Mouse (Mus musculus): Measurements from ENCODE around the gene Ndufv1. TPM values are rescaled to one million over a fixed set of nuclear protein-coding genes. Genes with fewer than 3 reads are reported as not detected.

Ndufv1 gene
- total and polyA plus RNA-seq, 3 experiments: 84.1 to 338 (median 191) TPM

DNA sequence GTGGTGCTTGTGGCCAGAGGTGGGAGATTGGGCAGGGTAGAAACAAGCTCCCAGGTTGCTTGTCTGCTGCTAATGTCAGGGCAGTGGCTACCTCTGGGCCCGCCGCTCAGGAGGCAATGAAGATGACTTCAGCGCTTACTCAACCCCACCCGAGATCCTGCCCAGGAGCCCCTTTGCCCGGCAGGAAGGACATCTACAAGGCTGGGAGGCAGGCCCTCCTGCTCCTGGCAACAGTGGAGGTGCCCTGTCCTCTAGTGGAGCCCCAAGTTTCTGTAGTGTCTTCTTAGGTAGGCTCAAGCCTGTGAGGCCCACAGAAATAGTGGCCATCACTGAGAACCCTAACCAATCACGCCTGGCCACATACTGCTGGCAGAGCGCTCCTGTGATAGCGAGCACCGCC, 7.5 kb downstream of the Ndufv1 start:
- DNase-seq (ENCODE audit: low spot score): no peak
- no peak for TF ChIP-seq GATA1 (IDR thresholded peaks at IDR 0.05; ENCODE audit: borderline replicate concordance, low read length)
- TF ChIP-seq TAL1 (conservative IDR thresholded peaks at IDR 0.05; ENCODE audit: low read depth, low read length): no peak
- TF ChIP-seq POLR2AphosphoS5 (IDR thresholded peaks at IDR 0.05; ENCODE audit: insufficient replicate concordance, low read depth, low read length): no peak
- no peak for TF ChIP-seq GATA2 (IDR thresholded peaks at IDR 0.05; ENCODE audit: borderline replicate concordance, low read depth, low read length)
- no peak for TF ChIP-seq CTCF (IDR thresholded peaks at IDR 0.05; ENCODE audit: low read depth, low read length)
- no peaks in the 10 kb centered on the region for H3K9me3 ChIP-seq (replicated peaks)
- H3K4me3 ChIP-seq (ENCODE audit: low read depth, low read length): no peak overlapping the region
- H3K36me3 ChIP-seq (replicated peaks): peaks cover 86% of the 10 kb centered on the region
- peaks cover 27% of the 10 kb centered on the region for H3K4me1 ChIP-seq (ENCODE audit: insufficient read depth, low read depth, low read length)
- H3K27me3 ChIP-seq (ENCODE audit: insufficient read depth, low read length): no peaks in the 10 kb centered on the region
- ATAC-seq (ENCODE audit: extremely low read depth, insufficient number of reproducible peaks, low FRiP score, poor library complexity, severe bottlenecking): no peak

DNA sequence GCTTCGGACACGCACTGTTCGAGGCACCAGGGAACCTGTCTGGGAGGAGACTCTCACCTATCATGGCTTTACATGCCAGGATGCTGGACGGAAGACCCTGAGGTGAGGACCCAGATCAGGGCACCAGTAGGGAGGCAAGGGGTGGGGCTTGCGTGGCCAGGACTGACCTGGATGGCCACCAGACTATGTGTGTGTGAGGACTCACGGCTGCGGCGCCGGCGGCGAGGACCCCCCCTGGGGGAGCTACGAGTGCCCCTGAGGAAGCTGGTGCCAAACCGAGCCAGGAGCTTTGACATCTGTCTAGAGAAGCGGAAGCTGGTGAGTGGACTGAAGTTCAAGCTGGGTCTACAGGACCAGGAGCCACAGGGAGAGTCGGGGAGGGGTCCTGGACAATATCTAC, 8.3 kb downstream of the Ndufv1 start:
- no peak for ATAC-seq (ENCODE audit: extremely low read depth, insufficient number of reproducible peaks, low FRiP score, poor library complexity, severe bottlenecking)
- H3K27me3 ChIP-seq (ENCODE audit: insufficient read depth, low read length): no peaks in the 10 kb centered on the region
- DNase-seq (ENCODE audit: low spot score): no peak
- H3K9me3 ChIP-seq (replicated peaks): no peaks in the 10 kb centered on the region
- H3K36me3 ChIP-seq (replicated peaks): peaks cover 78% of the 10 kb centered on the region
- no peak overlapping the region for H3K4me3 ChIP-seq (ENCODE audit: low read depth, low read length)
- no peak for TF ChIP-seq POLR2AphosphoS5 (IDR thresholded peaks at IDR 0.05; ENCODE audit: insufficient replicate concordance, low read depth, low read length)
- TF ChIP-seq GATA2 (IDR thresholded peaks at IDR 0.05; ENCODE audit: borderline replicate concordance, low read depth, low read length): no peak
- no peak for TF ChIP-seq GATA1 (IDR thresholded peaks at IDR 0.05; ENCODE audit: borderline replicate concordance, low read length)
- no peak for TF ChIP-seq CTCF (IDR thresholded peaks at IDR 0.05; ENCODE audit: low read depth, low read length)
- TF ChIP-seq TAL1 (conservative IDR thresholded peaks at IDR 0.05; ENCODE audit: low read depth, low read length): no peak
- H3K4me1 ChIP-seq (ENCODE audit: insufficient read depth, low read depth, low read length): peaks cover 26% of the 10 kb centered on the region

DNA sequence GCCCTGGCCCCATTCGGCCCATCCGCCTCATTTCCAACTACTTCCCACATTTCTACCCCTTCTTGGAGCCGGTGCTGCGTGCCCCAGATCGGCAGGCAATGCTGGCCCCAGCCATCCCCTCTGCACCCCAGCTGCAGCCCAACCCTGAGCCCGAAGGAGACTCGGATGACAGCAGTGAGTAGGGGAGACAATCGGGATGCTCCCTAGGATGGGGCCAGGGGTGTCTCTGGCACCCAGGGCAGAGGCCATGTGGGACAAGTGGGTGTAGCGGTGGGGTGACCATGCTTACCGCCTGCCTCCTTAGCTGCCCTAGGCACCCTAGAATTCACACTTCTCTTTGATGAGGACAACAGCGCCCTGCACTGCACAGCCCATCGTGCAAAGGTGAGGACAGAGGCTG, 9.0 kb downstream of the Ndufv1 start:
- H3K36me3 ChIP-seq (replicated peaks): peaks cover 71% of the 10 kb centered on the region
- no peak for ATAC-seq (ENCODE audit: extremely low read depth, insufficient number of reproducible peaks, low FRiP score, poor library complexity, severe bottlenecking)

DNA sequence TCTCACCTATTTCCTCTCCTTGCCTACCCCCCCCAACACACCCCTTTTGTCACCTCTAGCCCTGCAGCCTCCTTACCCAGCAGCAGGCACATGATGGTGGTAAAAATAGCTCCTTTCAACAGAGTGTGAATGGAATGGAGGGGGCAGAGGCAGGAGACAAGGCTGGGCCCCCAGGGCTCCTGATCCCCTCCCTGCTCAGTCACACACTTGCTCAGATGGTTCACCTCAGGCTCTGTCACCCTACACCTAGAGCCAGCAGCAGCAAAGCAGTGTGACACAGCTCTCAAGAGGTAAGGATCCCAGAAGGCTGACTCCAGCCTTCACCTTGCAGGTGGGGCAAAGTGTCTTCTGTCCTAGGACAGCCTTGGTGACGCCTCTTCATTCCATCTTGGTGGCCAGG, 9.5 kb downstream of the Ndufv1 start, which contains the start of gene Doc2g:
TSS of gene Doc2g (plus strand) at position 202 of the 400 bp plus-strand sequence.
- TF ChIP-seq TAL1 (conservative IDR thresholded peaks at IDR 0.05; ENCODE audit: low read depth, low read length) (no peak), POLR2AphosphoS5 (IDR thresholded peaks at IDR 0.05; ENCODE audit: insufficient replicate concordance, low read depth, low read length) (no peak)
- no peak for DNase-seq (ENCODE audit: low spot score)

More for the DNA sequence above, 9.0 kb downstream of the Ndufv1 start:
- H3K27me3 ChIP-seq (ENCODE audit: insufficient read depth, low read length): peaks cover 5% of the 10 kb centered on the region
- no peaks in the 10 kb centered on the region for H3K9me3 ChIP-seq (replicated peaks)
- no peak for TF ChIP-seq GATA2 (IDR thresholded peaks at IDR 0.05; ENCODE audit: borderline replicate concordance, low read depth, low read length)
- no peak for TF ChIP-seq CTCF (IDR thresholded peaks at IDR 0.05; ENCODE audit: low read depth, low read length)
- TF ChIP-seq GATA1 (IDR thresholded peaks at IDR 0.05; ENCODE audit: borderline replicate concordance, low read length): no peak
- no peak for TF ChIP-seq TAL1 (conservative IDR thresholded peaks at IDR 0.05; ENCODE audit: low read depth, low read length)
- TF ChIP-seq POLR2AphosphoS5 (IDR thresholded peaks at IDR 0.05; ENCODE audit: insufficient replicate concordance, low read depth, low read length): no peak
- H3K4me3 ChIP-seq (ENCODE audit: low read depth, low read length): no peak overlapping the region
- H3K4me1 ChIP-seq (ENCODE audit: insufficient read depth, low read depth, low read length): peaks cover 32% of the 10 kb centered on the region
- no peak for DNase-seq (ENCODE audit: low spot score)

DNA sequence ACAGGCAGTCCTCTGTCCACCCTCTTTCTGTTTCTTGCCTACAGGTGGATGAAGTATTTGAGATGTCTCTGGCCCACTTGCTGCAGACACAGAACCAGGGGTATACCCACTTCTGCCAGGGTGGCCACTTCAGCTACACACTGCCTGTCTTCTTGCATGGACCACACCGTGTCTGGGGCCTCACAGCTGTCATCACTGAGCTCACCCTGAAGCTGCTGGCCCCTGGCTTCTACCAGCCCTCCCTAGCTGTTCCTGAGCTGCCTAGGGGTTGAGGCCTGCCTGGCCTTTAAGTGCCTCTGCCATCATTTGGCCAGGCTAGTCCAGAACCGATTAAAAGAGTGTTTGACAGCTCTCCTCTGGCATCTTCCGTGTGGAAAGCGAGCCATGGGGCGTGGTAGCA, 10.9 kb downstream of the Ndufv1 start:
- H3K36me3 ChIP-seq (replicated peaks): peaks cover 52% of the 10 kb centered on the region
- peak overlapping the region; percentile 90 for H3K4me3 ChIP-seq (ENCODE audit: low read depth, low read length)
- H3K4me1 ChIP-seq (ENCODE audit: insufficient read depth, low read depth, low read length): peaks cover 32% of the 10 kb centered on the region
- no peak for DNase-seq (ENCODE audit: low spot score)
- peaks cover 23% of the 10 kb centered on the region for H3K27me3 ChIP-seq (ENCODE audit: insufficient read depth, low read length)
- ATAC-seq (ENCODE audit: extremely low read depth, insufficient number of reproducible peaks, low FRiP score, poor library complexity, severe bottlenecking): no peak
- H3K9me3 ChIP-seq (replicated peaks): no peaks in the 10 kb centered on the region
- no peak for TF ChIP-seq TAL1 (conservative IDR thresholded peaks at IDR 0.05; ENCODE audit: low read depth, low read length)
- no peak for TF ChIP-seq GATA2 (IDR thresholded peaks at IDR 0.05; ENCODE audit: borderline replicate concordance, low read depth, low read length)
- TF ChIP-seq GATA1 (IDR thresholded peaks at IDR 0.05; ENCODE audit: borderline replicate concordance, low read length): no peak
- TF ChIP-seq CTCF (IDR thresholded peaks at IDR 0.05; ENCODE audit: low read depth, low read length): no peak
- TF ChIP-seq POLR2AphosphoS5 (IDR thresholded peaks at IDR 0.05; ENCODE audit: insufficient replicate concordance, low read depth, low read length): no peak

More for the DNA sequence above, 9.5 kb downstream of the Ndufv1 start, which contains the start of gene Doc2g:
- H3K4me1 ChIP-seq (ENCODE audit: insufficient read depth, low read depth, low read length): peaks cover 32% of the 10 kb centered on the region
- H3K27me3 ChIP-seq (ENCODE audit: insufficient read depth, low read length): peaks cover 10% of the 10 kb centered on the region
- ATAC-seq (ENCODE audit: extremely low read depth, insufficient number of reproducible peaks, low FRiP score, poor library complexity, severe bottlenecking): no peak
- peaks cover 66% of the 10 kb centered on the region for H3K36me3 ChIP-seq (replicated peaks)
- H3K9me3 ChIP-seq (replicated peaks): no peaks in the 10 kb centered on the region
- H3K4me3 ChIP-seq (ENCODE audit: low read depth, low read length): no peak within 1 kb of the TSS

DNA sequence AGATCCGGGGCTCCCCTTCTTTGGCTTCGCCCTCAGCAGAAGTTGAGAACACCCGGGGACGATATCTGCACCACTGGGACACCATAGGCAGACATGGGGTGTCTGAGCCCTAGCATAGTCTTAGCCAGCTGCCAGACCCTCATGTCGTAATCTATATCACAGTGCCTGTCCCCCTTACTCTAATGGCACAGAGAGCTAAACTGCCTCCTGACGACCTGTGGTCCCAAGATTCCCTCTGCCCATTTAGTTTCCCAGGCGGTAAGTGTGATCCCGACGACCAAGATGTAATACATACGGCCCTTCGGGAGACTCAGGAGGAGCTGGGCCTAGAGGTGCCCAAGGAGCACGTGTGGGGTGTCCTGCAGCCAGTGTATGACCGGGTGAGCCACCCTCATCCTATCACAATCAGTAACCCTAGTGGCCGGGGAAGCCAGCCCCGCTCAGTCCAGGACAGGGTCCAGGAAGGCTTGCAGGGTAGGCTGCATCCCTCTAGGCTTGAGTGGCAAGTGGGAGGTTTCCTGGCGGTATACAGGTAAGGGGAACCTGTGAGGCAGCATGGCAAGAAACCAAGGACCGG, 11.6 kb downstream of the Ndufv1 start:
- DNase-seq (ENCODE audit: low spot score) (peak; percentile 57), ATAC-seq (ENCODE audit: extremely low read depth, insufficient number of reproducible peaks, low FRiP score, poor library complexity, severe bottlenecking) (no peak; the same call in 1 of the 2 replicates)
- peaks cover 45% of the 10 kb centered on the region for H3K36me3 ChIP-seq (replicated peaks)
- H3K27me3 ChIP-seq (ENCODE audit: insufficient read depth, low read length): peaks cover 30% of the 10 kb centered on the region
- no peaks in the 10 kb centered on the region for H3K9me3 ChIP-seq (replicated peaks)
- H3K4me3 ChIP-seq (ENCODE audit: low read depth, low read length): peak overlapping the region; percentile 90
- TF ChIP-seq GATA1 (IDR thresholded peaks at IDR 0.05; ENCODE audit: borderline replicate concordance, low read length) (no peak), CTCF (IDR thresholded peaks at IDR 0.05; ENCODE audit: low read depth, low read length) (no peak), POLR2AphosphoS5 (IDR thresholded peaks at IDR 0.05; ENCODE audit: insufficient replicate concordance, low read depth, low read length) (no peak), GATA2 (IDR thresholded peaks at IDR 0.05; ENCODE audit: borderline replicate concordance, low read depth, low read length) (no peak), TAL1 (conservative IDR thresholded peaks at IDR 0.05; ENCODE audit: low read depth, low read length) (no peak)
- H3K4me1 ChIP-seq (ENCODE audit: insufficient read depth, low read depth, low read length): peaks cover 32% of the 10 kb centered on the region
